Mouse (Mus musculus): Measurements from ENCODE around the gene Mtr. TPM values are rescaled to one million over a fixed set of nuclear protein-coding genes. Genes with fewer than 3 reads are reported as not detected.

Gene Mtr
- 18.7 and 20.3 TPM in 2 replicates for polyA plus RNA-seq (2015; fragmentation: Nextera tagmentation; extraction: Ambion mirVana)

DNA sequence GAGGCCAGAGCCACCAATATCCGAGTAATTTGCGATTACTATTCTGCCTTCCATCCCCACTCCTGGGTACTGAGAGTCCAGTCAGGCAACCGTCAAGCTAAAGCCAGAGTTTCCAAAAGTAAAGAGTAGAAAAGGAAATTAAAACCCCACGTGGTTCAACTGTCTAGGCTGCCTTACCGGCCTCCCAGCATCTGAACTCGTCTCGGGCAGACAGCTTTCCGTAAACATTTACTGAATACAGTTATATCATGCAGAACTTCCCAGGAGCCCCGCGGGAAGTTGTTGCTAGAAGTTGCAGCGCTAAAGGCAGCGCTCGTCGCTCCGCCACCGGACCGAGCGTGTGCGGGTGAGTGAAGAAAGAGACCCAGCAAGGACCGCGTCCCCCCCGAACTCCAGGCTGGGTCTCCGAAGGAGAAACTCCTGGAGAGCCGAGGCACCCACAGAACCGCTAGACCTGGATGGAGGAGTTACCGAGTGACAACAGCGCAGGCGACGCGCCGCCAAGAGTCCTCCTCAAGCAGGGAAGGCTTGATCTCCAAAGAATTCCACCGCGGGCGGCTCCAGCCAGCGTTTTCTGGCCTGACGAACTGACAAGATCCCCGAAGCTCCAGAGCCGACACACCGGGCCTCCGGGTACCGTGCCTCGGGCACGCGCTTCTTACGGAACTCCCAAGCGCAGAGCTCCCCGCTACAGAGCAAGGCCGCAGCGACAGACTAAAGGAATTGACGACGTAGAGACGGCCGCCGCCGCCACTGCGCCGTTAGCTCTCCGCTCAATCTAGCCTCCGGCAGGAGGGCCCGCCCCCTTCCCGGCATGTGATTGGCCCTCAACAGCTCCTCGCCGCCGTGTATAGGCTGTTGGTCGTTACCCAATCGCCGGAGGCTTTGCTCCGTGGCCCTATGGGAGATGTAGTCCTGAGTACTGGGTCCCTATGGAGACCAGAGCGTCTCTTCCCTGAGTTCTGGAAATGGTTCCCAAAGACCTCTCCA is at the start of gene Mtr:
Mtr (minus strand) TSS at position 723 of the 990 bp plus-strand sequence.
- Histone ChIP-seq H3K4me2 (replicated peaks) (peak within 1 kb of the TSS; percentile 68), H3K9me3 (peaks cover 9% of the 10 kb centered on the region), H3K4me3 (peak within 1 kb of the TSS; percentile 79), H3K27me3 (no peaks in the 10 kb centered on the region), H3K27ac (peak within 1 kb of the TSS; percentile 87), H3K9ac (peak within 1 kb of the TSS; percentile 84), H3K4me1 (peaks cover 24% of the 10 kb centered on the region), H3K36me3 (peaks cover 10% of the 10 kb centered on the region)
- ATAC-seq (ENCODE audit: low FRiP score, low read depth) = peak; percentile 100
- under 1% methylated on average over 69 of the region's 69 CpGs for WGBS

DNA sequence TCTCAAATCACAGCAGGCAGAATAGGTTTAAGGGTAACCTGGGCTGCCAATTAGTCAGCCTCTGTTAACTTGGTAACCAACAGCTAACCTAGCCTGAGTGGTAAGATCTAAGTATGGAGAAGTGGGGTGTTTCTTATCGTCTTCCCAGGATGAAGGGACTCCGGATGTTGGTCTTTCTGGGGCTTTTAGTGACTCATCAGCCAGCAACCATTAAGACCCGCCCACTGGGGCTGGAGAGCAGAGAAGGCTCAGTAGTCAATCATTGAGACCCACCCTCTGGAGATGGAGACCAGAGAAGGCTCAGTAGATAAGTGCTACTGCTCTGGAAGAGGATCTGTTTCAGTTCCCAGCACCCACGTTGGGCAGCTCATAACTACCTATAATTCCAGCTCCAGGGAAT is 49.4 kb upstream of the Mtr start:
- WGBS = 77% methylated on average over 4 of the region's 4 CpGs
- no peak overlapping the region for H3K9ac ChIP-seq

DNA sequence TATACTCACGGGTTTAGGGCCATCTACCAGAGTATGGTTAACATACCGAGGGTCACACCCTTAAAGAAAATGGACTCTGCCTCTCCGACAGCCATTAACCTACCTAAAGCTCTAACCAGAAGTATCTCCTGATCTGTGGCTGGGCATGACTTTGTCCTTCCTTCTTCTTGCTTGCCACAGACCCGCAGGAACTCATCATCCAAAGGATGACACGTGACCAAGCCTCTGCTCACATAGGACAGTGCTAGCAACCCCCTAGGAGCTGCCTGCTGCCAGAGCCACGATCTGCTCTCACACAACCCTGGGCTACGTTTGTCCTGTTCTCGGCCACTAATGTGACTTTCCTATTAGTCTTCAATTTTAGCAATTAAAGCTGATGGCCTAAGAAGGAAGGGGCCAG is 47.6 kb upstream of the Mtr start:
- Histone ChIP-seq H3K4me2 (replicated peaks) (no peak overlapping the region), H3K4me1 (no peaks in the 10 kb centered on the region), H3K27me3 (no peaks in the 10 kb centered on the region), H3K9ac (no peak overlapping the region), H3K4me3 (no peak overlapping the region), H3K27ac (no peak overlapping the region), H3K9me3 (no peaks in the 10 kb centered on the region), H3K36me3 (no peaks in the 10 kb centered on the region)
- 83% methylated on average over 8 of the region's 8 CpGs for WGBS
- ATAC-seq (ENCODE audit: low FRiP score, low read depth) = no peak

More for the DNA sequence above, 49.4 kb upstream of the Mtr start:
- Histone ChIP-seq H3K4me3 (no peak overlapping the region), H3K27ac (no peak overlapping the region), H3K9me3 (no peaks in the 10 kb centered on the region), H3K27me3 (no peaks in the 10 kb centered on the region), H3K4me2 (replicated peaks) (no peak overlapping the region), H3K4me1 (peaks cover 5% of the 10 kb centered on the region), H3K36me3 (no peaks in the 10 kb centered on the region)
- no peak for ATAC-seq (ENCODE audit: low FRiP score, low read depth)

DNA sequence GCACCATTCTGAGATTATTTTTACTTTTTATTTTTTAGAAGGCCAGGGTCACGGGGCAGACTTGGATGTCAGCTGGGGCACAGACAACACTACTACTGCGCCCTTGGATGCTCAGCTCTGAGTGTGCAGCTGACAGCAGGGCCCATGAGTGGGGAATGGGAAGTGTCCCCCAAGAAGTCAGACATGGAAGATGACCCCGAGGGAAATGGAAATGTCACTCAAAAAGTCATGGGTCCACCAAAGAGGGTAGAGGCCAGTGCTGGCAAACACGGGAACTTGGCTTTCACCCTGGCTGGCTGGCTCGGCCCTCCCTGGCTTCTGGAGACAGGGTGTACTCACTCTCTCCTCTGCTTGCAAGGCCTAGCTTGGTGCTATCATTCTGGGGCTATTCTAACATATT is 47.1 kb upstream of the Mtr start:
- no peaks in the 10 kb centered on the region for H3K4me1 ChIP-seq
- H3K36me3 ChIP-seq = no peaks in the 10 kb centered on the region
- H3K4me3 ChIP-seq = no peak overlapping the region
- ATAC-seq (ENCODE audit: low FRiP score, low read depth) = no peak
- no peak overlapping the region for H3K27ac ChIP-seq
- 81% methylated on average over 5 of the region's 5 CpGs for WGBS
- H3K9ac ChIP-seq = no peak overlapping the region
- H3K4me2 ChIP-seq (replicated peaks) = no peak overlapping the region
- H3K9me3 ChIP-seq = no peaks in the 10 kb centered on the region
- no peaks in the 10 kb centered on the region for H3K27me3 ChIP-seq

DNA sequence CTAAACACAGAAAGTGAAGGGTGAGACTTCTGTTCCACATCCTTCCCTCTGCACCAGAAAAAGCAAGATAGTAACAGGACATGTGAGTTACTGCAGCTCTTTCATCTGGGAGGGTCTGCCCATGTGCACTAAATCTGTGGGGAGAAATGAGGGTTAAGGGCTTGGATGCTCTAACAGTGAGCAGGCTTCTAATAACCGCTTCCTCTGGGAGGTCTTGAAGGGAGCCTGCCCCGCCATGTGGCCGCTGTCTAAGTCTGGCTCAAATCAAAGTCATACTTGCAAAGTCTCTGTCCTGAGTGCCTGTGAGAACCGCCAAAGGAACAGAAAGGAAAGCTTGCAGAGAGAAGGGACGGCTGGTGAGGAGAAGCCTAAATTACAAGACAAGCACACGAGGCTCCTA is 39.9 kb upstream of the Mtr start:
- no peaks in the 10 kb centered on the region for H3K4me1 ChIP-seq
- H3K4me2 ChIP-seq (replicated peaks) = no peak overlapping the region
- no peak overlapping the region for H3K9ac ChIP-seq
- no peaks in the 10 kb centered on the region for H3K9me3 ChIP-seq
- no peaks in the 10 kb centered on the region for H3K36me3 ChIP-seq
- ATAC-seq (ENCODE audit: low FRiP score, low read depth) = no peak
- no peak overlapping the region for H3K27ac ChIP-seq
- no peak overlapping the region for H3K4me3 ChIP-seq
- H3K27me3 ChIP-seq = no peaks in the 10 kb centered on the region
- 59% methylated on average over 6 of the region's 6 CpGs for WGBS

DNA sequence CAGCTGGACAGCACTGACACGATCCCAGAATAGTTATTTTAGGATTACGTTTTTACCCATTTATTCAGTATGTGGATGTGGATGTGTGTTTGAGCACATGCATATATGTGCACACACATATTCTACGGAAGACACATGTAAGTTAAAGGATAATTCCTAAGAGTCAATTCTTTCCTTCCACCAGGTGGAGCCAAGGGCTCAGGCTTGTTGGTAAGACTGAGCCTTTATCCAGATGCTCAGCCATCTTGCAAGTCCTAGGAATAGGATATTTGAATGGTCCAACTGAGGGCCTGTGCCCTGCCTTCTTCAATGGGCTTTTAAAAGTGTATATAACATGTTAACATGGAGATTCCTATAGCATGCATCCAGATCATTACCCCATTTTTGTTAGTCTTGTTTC is 38.8 kb upstream of the Mtr start:
- 0 out of 2 replicates have a peak, but pooled peaks have one; percentile 30 for ATAC-seq (ENCODE audit: low FRiP score, low read depth)
- no peaks in the 10 kb centered on the region for H3K9me3 ChIP-seq
- no peaks in the 10 kb centered on the region for H3K4me1 ChIP-seq
- H3K4me3 ChIP-seq = no peak overlapping the region
- 87% methylated on average over 3 of the region's 3 CpGs for WGBS
- no peak overlapping the region for H3K27ac ChIP-seq
- H3K27me3 ChIP-seq = no peaks in the 10 kb centered on the region
- H3K4me2 ChIP-seq (replicated peaks) = no peak overlapping the region
- no peak overlapping the region for H3K9ac ChIP-seq
- H3K36me3 ChIP-seq = no peaks in the 10 kb centered on the region

DNA sequence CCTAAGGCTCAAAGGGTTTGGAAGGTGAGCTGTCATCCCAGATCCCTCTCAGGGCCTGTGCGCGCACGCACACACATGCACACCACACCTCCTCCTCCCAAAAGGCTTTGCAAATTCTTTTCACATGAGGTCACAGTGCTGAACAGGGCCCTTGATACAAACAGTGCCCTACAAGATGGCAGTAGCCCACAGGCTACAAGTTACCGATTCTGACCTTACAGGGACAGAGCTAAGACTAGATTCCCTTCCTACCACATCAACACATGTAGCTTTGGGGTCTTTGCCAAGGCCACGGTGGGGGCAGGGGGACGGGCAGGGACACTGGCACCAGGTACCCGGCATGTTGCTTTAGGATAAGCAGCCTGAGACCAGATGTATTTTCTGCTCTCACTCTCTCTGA is 35.9 kb upstream of the Mtr start:
- 77% methylated on average over 7 of the region's 7 CpGs for WGBS
- Histone ChIP-seq H3K4me3 (no peak overlapping the region), H3K9ac (no peak overlapping the region), H3K4me2 (replicated peaks) (no peak overlapping the region), H3K27me3 (no peaks in the 10 kb centered on the region), H3K36me3 (no peaks in the 10 kb centered on the region), H3K9me3 (no peaks in the 10 kb centered on the region), H3K27ac (no peak overlapping the region), H3K4me1 (no peaks in the 10 kb centered on the region)
- ATAC-seq (ENCODE audit: low FRiP score, low read depth) = no peak

DNA sequence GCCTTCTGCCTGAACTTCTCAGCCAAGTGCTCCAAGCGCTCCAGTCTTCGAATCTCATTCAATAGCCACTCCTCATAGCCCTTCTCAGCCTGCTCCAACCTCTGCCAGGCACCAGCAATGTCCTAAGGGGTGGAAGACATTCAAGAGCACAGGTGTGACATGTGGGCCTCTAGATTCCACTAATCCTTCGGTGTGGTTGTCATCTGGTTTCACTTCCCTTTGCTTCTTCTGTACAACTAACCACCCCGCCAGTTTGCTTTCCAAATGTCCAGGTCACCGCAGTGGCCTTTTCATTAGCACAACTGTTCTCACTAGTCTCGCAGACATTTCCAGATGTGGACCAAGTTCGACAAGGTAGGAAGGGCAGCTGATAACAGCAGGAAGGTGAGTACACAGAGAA is 32.8 kb upstream of the Mtr start:
- ATAC-seq (ENCODE audit: low FRiP score, low read depth) = no peak
- H3K9me3 ChIP-seq = no peaks in the 10 kb centered on the region

DNA sequence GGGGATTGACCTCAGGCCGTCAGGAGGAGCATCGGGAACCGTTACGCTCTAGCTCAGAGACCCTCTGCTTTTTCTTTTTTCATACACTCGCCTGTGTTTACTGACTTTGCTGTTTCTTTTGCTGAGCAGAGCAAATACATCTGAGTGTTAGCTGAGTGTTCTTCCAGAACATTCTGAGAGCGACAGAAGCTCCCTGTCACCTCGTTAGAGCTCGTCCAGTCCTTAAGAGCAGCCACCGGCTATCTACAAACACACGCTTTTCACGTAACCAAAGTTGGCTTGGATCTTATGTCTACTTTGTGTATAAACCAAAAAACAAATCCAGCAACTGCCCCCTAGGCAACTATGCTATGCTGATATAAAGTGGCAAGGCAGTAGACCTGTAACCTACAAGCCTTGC is 26.6 kb upstream of the Mtr start:
- H3K9ac ChIP-seq = no peak overlapping the region
- no peaks in the 10 kb centered on the region for H3K36me3 ChIP-seq
- 88% methylated on average over 11 of the region's 11 CpGs for WGBS
- no peak overlapping the region for H3K27ac ChIP-seq
- no peaks in the 10 kb centered on the region for H3K4me1 ChIP-seq
- no peaks in the 10 kb centered on the region for H3K27me3 ChIP-seq
- no peak overlapping the region for H3K4me3 ChIP-seq
- no peaks in the 10 kb centered on the region for H3K9me3 ChIP-seq
- no peak overlapping the region for H3K4me2 ChIP-seq (replicated peaks)
- no peak for ATAC-seq (ENCODE audit: low FRiP score, low read depth)

More for the DNA sequence above, 32.8 kb upstream of the Mtr start:
- no peaks in the 10 kb centered on the region for H3K27me3 ChIP-seq
- H3K4me3 ChIP-seq = no peak overlapping the region
- H3K4me1 ChIP-seq = no peaks in the 10 kb centered on the region
- H3K27ac ChIP-seq = no peak overlapping the region
- 73% methylated on average over 7 of the region's 7 CpGs for WGBS
- H3K4me2 ChIP-seq (replicated peaks) = no peak overlapping the region
- H3K9ac ChIP-seq = no peak overlapping the region
- no peaks in the 10 kb centered on the region for H3K36me3 ChIP-seq

DNA sequence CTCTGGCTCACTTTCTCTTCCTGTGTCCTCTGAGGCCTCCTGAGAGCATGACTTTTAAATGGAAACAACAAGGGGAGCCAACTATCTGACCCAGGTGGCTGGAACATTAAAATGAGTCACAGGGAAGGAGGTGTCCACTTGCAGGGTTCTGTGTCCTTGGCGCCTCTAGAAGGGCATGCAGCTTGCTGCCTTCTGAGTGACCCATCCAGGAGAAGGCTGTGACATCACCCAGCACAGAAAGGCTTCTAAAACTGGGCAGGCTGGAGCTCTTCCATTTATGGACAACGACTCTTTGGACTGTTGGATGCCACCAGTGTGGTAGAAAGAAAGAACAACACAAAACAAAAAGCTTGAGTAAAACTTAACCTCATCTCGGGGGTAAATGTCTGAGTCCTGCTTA is 25.9 kb upstream of the Mtr start:
- no peaks in the 10 kb centered on the region for H3K9me3 ChIP-seq

DNA sequence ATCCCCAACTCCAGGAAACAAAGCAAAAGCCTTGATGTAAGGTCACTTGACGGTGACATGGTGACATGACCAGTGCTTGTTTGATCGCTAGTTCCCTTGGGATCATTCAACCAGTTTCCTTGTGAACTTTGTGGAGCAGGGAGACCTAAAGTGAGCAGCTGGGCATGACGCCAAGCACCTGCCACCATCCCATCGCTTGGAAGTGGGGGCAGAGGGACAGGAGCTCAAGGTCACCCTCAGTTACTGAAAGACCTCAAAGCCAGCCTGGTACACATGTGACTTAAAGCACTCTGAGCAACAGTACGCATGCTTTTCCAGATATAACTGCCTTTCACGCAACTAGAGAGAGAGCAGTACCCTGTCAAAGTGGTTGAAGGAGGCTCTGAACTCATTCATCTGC is 16.8 kb upstream of the Mtr start:
- H3K27ac ChIP-seq = no peak overlapping the region
- no peaks in the 10 kb centered on the region for H3K27me3 ChIP-seq
- H3K9me3 ChIP-seq = no peaks in the 10 kb centered on the region
- ATAC-seq (ENCODE audit: low FRiP score, low read depth) = no peak
- H3K9ac ChIP-seq = no peak overlapping the region
- no peak overlapping the region for H3K4me2 ChIP-seq (replicated peaks)
- no peaks in the 10 kb centered on the region for H3K36me3 ChIP-seq
- no peak overlapping the region for H3K4me3 ChIP-seq
- WGBS = 87% methylated on average over 6 of the region's 6 CpGs
- H3K4me1 ChIP-seq = no peaks in the 10 kb centered on the region

More for the DNA sequence above, 25.9 kb upstream of the Mtr start:
- WGBS = 82% methylated on average over 3 of the region's 3 CpGs
- Histone ChIP-seq H3K4me2 (replicated peaks) (no peak overlapping the region), H3K36me3 (no peaks in the 10 kb centered on the region), H3K4me3 (no peak overlapping the region), H3K27ac (no peak overlapping the region), H3K9ac (no peak overlapping the region), H3K4me1 (no peaks in the 10 kb centered on the region), H3K27me3 (no peaks in the 10 kb centered on the region)
- ATAC-seq (ENCODE audit: low FRiP score, low read depth) = no peak

DNA sequence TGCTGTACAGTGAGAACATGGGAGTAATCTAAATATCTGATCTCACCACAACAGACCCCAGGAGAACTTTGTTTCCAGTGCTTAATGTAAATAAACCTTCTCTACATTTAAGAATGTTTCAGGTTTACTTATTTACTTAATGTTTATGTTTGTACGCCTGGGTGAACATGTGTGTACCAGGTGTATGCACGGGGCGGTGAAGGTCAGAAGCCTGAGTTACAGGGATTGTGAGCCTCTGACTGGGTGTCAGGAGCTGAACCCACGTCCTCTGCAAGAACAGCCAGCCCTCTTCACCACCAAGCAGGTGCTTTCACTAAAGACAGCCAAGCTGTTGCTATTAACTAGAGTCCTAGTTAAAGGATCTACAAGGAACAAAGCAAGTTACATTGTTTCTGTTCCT is 16.3 kb upstream of the Mtr start:
- no peak for ATAC-seq (ENCODE audit: low FRiP score, low read depth)
- H3K9ac ChIP-seq = no peak overlapping the region
- no peaks in the 10 kb centered on the region for H3K27me3 ChIP-seq
- H3K4me3 ChIP-seq = no peak overlapping the region
- H3K9me3 ChIP-seq = no peaks in the 10 kb centered on the region
- H3K4me1 ChIP-seq = no peaks in the 10 kb centered on the region
- H3K36me3 ChIP-seq = no peaks in the 10 kb centered on the region
- WGBS = 79% methylated on average over 4 of the region's 4 CpGs
- no peak overlapping the region for H3K4me2 ChIP-seq (replicated peaks)
- no peak overlapping the region for H3K27ac ChIP-seq

DNA sequence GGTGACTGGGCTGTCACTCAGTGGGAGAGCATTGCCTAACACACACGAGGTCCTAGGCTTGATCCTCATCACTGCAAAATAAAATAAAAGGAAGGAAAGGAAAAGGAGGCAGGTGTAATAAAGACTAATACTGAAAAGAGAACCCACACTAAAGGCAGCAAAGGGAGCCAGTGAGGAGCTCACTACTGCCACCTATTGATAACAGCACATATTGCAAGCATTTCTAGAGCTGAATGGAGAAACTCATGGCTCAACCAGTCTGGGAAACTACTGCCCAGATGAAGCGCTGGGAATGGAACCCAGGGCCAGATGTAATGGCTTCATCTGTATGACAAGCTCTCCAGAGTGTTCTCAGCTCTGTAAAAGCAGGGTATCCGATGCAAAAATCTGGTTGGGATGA is 15.0 kb upstream of the Mtr start:
- H3K9me3 ChIP-seq = no peaks in the 10 kb centered on the region
- no peak overlapping the region for H3K9ac ChIP-seq
- WGBS = 54% methylated on average over 3 of the region's 3 CpGs
- no peak overlapping the region for H3K4me3 ChIP-seq
- H3K27ac ChIP-seq = no peak overlapping the region
- H3K4me2 ChIP-seq (replicated peaks) = no peak overlapping the region
- no peaks in the 10 kb centered on the region for H3K4me1 ChIP-seq
- H3K27me3 ChIP-seq = no peaks in the 10 kb centered on the region
- H3K36me3 ChIP-seq = no peaks in the 10 kb centered on the region
- no peak for ATAC-seq (ENCODE audit: low FRiP score, low read depth)

All from limb, embryonic 13.5 days (tissue).